Mouse (Mus musculus): ENCODE measurements around the gene Socs4. TPM values are rescaled to one million over a fixed set of nuclear protein-coding genes. Genes with fewer than 3 reads are reported as not detected.

The Socs4 gene
- total RNA-seq (2021), result 10 to 100 TPM; 13.4 to 14.9 TPM
- 2.2 and 5.5 TPM in 2 replicates for polyA plus RNA-seq (2012; rRNA removed)
- long read RNA-seq, full-length matches to known transcripts, result 1 of 1 reads
- long read RNA-seq, partial matches to known transcripts, result 0 of 1 reads
- long read RNA-seq, other reads (novel, unspliced or antisense), result 0 of 1 reads

DNA sequence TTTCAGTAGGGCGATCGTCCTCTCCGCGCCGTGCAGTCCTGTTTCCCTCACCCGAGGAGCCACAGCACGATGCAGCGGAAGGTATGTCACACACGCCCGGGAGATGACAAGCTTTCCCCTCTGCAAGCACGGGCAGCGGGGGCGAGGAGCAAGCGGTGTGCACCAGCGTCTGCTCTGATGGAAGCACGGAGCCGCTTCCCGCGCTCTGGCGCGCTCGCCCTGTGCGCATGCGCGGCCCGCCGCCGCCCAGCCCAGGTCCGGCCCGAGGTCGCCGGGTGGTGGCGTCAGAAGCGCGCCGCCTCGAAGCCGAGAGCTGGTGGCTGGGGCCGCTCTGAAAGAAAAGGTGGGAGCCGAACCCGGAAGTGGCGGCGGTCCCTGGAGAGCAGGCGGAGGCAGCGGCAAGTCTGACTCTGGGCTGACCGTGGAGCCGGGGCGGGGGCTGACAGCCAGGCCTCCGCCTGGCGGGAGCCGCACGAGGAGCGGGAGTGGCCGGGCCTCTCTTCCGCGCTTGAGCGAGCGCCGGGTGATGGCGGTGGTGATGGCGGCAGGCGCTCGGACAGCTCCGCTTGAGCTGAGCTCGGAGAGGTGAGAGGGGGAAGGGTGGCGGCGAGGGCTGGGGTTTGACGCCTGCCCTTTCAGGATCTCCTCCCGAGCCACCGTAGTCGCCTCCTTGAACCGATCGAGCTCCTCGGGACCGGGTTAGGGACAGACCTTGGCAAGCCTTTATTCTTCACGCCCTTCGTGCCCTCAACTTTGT is at the start of gene Socs4, which contains the start of gene Wdhd1:
TSS of gene Socs4 (plus strand) at position 295 of the 757 bp plus-strand sequence.
TSS of gene Wdhd1 (minus strand) at position 221 of the 757 bp plus-strand sequence.
- Histone ChIP-seq H3K27ac (peak within 1 kb of the TSS; percentile 96), H3K27me3 (ENCODE audit: control insufficient read depth, insufficient read depth, low read length) (no peaks in the 10 kb centered on the region), H3K36me3 (ENCODE audit: control insufficient read depth, insufficient read depth, low read length) (peaks cover 2% of the 10 kb centered on the region; the same call in 1 of the 2 replicates), H3K9ac (ENCODE audit: low read depth, low read length) (peak within 1 kb of the TSS; percentile 85), H3K79me2 (replicated peaks; ENCODE audit: control insufficient read depth, insufficient read depth, low read length) (no peaks in the 10 kb centered on the region; the same call in 1 of the 2 replicates), H3K4me1 (ENCODE audit: control insufficient read depth, insufficient read depth, low read length) (no peaks in the 10 kb centered on the region; the same call in 1 of the 2 replicates), H3K4me3 (peak within 1 kb of the TSS; percentile 83)
- intact Hi-C loops (cut with DNase I), result loop anchor here (1.0 to 5.0 kb wide), 3 partner anchors 22 to 140 kb away; partner anchors contain the start of genes Dlgap5 and Mapk1ip1l
- TF ChIP-seq CTCF (IDR thresholded peaks at IDR 0.05) (peak; percentile 58), POLR2A (IDR thresholded peaks at IDR 0.05; ENCODE audit: insufficient read depth, low read depth, low read length) (no peak; the same call in none of the 2 replicates), EP300 (IDR thresholded peaks at IDR 0.05; ENCODE audit: insufficient read depth, low read depth, low read length) (0 out of 2 replicates have a peak, but pooled peaks have one; percentile 2)
- DNase-seq, result peak; percentile 97 to 98
- under 1% methylated on average over 72 of the region's 77 CpGs for WGBS

DNA sequence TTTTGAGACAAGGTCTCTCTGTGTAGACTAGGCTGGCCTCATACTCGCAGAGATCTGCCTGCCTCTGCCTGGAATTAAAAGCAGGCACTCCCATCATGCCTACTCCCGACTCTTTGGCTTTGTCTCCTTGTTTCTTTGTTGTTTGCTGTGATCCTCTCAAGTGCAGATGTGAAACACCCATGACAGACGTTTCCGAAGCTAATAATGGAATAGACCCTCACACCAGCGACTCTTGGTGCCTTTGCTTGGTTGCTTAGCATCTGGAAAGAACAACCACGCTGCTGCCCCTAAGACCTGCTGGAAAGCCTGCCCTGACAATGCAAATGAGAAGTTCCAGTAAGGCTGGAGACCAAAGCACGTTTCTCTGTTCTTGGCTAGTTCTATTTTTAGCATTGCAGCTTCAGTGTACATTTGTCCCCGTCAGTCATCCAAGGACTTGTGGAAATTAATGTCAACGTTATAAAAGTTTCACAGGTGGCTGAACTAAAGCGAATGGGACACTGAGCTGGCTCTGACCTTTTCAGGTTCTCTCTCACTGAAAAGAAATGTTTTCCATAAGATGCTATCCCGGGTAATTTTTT is 46.8 kb upstream of the Socs4 start:
- Histone ChIP-seq H3K36me3 (ENCODE audit: control insufficient read depth, insufficient read depth, low read length) (no peaks in the 10 kb centered on the region), H3K4me3 (no peak overlapping the region), H3K27me3 (ENCODE audit: control insufficient read depth, insufficient read depth, low read length) (no peaks in the 10 kb centered on the region), H3K9ac (ENCODE audit: low read depth, low read length) (no peak overlapping the region), H3K79me2 (replicated peaks; ENCODE audit: control insufficient read depth, insufficient read depth, low read length) (no peaks in the 10 kb centered on the region), H3K4me1 (ENCODE audit: control insufficient read depth, insufficient read depth, low read length) (no peaks in the 10 kb centered on the region), H3K27ac (no peak overlapping the region)
- no peak for DNase-seq
- WGBS, result 53% methylated on average over 11 of the region's 11 CpGs
- intact Hi-C loops (cut with DNase I), result no loop called here
- TF ChIP-seq CTCF (IDR thresholded peaks at IDR 0.05), result no peak
- no peak for TF ChIP-seq EP300 (IDR thresholded peaks at IDR 0.05; ENCODE audit: insufficient read depth, low read depth, low read length)
- TF ChIP-seq POLR2A (IDR thresholded peaks at IDR 0.05; ENCODE audit: insufficient read depth, low read depth, low read length), result no peak

DNA sequence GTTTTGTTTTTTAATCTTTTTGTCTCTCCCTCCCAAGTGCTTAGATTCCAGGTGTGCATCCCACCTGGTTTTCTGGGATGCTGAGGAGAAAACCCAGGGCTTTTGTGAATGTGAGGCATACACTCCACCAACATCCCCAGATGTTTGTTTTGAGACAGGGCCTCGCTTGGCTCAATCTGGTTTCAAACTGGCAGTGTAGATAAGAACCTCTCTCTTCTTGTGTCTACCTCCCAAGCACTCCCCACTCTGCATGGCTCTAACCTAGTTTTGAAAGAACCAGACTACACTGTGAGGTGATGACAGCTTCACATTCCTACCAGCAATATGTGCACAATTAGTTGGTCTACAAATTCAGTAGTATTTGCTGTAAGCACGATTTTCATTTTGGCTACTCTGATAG is 43.1 kb upstream of the Socs4 start:
- Histone ChIP-seq H3K4me1 (ENCODE audit: control insufficient read depth, insufficient read depth, low read length) (no peaks in the 10 kb centered on the region), H3K9ac (ENCODE audit: low read depth, low read length) (no peak overlapping the region), H3K27me3 (ENCODE audit: control insufficient read depth, insufficient read depth, low read length) (no peaks in the 10 kb centered on the region), H3K27ac (no peak overlapping the region), H3K36me3 (ENCODE audit: control insufficient read depth, insufficient read depth, low read length) (no peaks in the 10 kb centered on the region), H3K79me2 (replicated peaks; ENCODE audit: control insufficient read depth, insufficient read depth, low read length) (no peaks in the 10 kb centered on the region), H3K4me3 (no peak overlapping the region)
- no peak for TF ChIP-seq CTCF (IDR thresholded peaks at IDR 0.05)
- TF ChIP-seq EP300 (IDR thresholded peaks at IDR 0.05; ENCODE audit: insufficient read depth, low read depth, low read length), result no peak
- no peak for TF ChIP-seq POLR2A (IDR thresholded peaks at IDR 0.05; ENCODE audit: insufficient read depth, low read depth, low read length)
- WGBS, result 18% methylated on average over 2 of the region's 2 CpGs
- no peak for DNase-seq
- intact Hi-C loops (cut with DNase I), result no loop called here

DNA sequence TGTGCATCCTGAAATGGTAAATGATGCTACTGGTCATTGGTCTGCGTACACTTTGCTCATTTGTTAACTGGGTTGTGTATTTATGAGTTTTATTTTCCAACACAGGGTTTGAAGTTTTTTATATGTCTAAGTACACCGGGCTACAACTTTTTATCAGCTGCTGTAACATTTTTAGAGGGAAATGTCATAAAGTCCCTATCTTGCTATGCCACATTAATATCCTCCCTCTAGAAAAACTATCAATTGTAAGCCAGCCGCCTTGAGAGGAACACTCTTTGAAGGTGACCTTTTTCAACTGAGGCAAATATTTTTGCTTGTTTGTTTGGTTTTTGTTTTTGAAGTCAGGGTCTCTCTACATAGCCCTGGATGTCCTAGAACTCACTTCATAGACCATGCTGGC is 42.7 kb upstream of the Socs4 start:
- no peak for DNase-seq
- H3K27ac ChIP-seq, result no peak overlapping the region

DNA sequence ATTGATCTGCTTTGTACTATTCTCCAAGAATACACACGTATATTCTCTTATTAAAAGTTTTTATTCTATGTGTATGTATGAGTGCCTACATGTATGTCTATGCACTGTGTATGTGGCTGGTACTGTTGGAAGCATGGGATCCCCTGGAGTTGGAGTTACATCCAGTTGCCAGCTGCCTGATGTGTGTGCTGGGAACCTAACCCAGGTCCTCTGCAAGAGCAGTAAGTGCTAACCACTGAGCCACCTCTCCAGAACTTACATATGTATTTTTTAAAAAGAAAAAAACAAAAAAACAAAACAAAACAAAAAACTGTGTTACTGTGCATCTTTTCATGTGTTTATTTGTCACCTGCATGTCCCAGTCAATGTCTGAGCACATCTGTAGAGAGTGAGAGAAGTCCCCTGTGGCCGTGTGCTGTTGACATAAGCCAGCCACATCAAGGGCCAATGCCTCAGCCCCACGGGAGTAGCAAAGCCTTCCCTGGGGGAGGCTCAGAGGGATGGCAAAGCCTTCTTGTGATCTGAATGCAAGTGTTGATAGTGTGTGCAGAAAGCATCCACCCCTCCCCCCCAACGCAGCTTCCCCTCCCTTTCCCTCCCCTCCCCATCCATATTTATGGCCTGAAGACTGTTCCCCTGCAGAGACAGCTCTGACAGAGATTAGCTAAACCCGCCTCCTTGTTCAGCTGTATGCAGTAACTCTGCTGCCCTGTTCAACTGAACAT is 42.0 kb upstream of the Socs4 start:
- TF ChIP-seq POLR2A (IDR thresholded peaks at IDR 0.05; ENCODE audit: insufficient read depth, low read depth, low read length), result no peak
- TF ChIP-seq EP300 (IDR thresholded peaks at IDR 0.05; ENCODE audit: insufficient read depth, low read depth, low read length), result no peak
- no peak for TF ChIP-seq CTCF (IDR thresholded peaks at IDR 0.05)

More for the DNA sequence above, 42.7 kb upstream of the Socs4 start:
- no peak overlapping the region for H3K9ac ChIP-seq (ENCODE audit: low read depth, low read length)
- H3K79me2 ChIP-seq (replicated peaks; ENCODE audit: control insufficient read depth, insufficient read depth, low read length), result no peaks in the 10 kb centered on the region
- H3K27me3 ChIP-seq (ENCODE audit: control insufficient read depth, insufficient read depth, low read length), result no peaks in the 10 kb centered on the region
- H3K4me3 ChIP-seq, result no peak overlapping the region
- no peaks in the 10 kb centered on the region for H3K36me3 ChIP-seq (ENCODE audit: control insufficient read depth, insufficient read depth, low read length)
- WGBS, result 75% methylated on average over 3 of the region's 3 CpGs
- TF ChIP-seq POLR2A (IDR thresholded peaks at IDR 0.05; ENCODE audit: insufficient read depth, low read depth, low read length) (no peak), EP300 (IDR thresholded peaks at IDR 0.05; ENCODE audit: insufficient read depth, low read depth, low read length) (no peak), CTCF (IDR thresholded peaks at IDR 0.05) (no peak)
- H3K4me1 ChIP-seq (ENCODE audit: control insufficient read depth, insufficient read depth, low read length), result no peaks in the 10 kb centered on the region
- intact Hi-C loops (cut with DNase I), result no loop called here

More for the DNA sequence above, 42.0 kb upstream of the Socs4 start:
- no peak for DNase-seq
- Histone ChIP-seq H3K4me3 (no peak overlapping the region), H3K27me3 (ENCODE audit: control insufficient read depth, insufficient read depth, low read length) (no peaks in the 10 kb centered on the region), H3K36me3 (ENCODE audit: control insufficient read depth, insufficient read depth, low read length) (no peaks in the 10 kb centered on the region), H3K79me2 (replicated peaks; ENCODE audit: control insufficient read depth, insufficient read depth, low read length) (no peaks in the 10 kb centered on the region), H3K4me1 (ENCODE audit: control insufficient read depth, insufficient read depth, low read length) (no peaks in the 10 kb centered on the region), H3K27ac (no peak overlapping the region), H3K9ac (ENCODE audit: low read depth, low read length) (no peak overlapping the region)
- WGBS, result 73% methylated on average over 5 of the region's 5 CpGs
- intact Hi-C loops (cut with DNase I), result no loop called here

All from heart, adult 2 months (tissue).